Mouse (Mus musculus): ENCODE results near the gene Cacng6. TPM values are rescaled to one million over a fixed set of nuclear protein-coding genes. Genes with fewer than 3 reads are reported as not detected.

The Cacng6 gene
- total and polyA plus RNA-seq, 2 experiments from 2014 or later: 0.20 TPM; not detected in 1

- H3K27ac ChIP-seq (ENCODE audit: low read depth, low read length): no peak overlapping the region
- no peak for DNase-seq (ENCODE audit: low spot score)
- H3K9me3 ChIP-seq (ENCODE audit: low read length): no peaks in the 10 kb centered on the region
- H3K9ac ChIP-seq (replicated peaks; ENCODE audit: low read length, poor library complexity, severe bottlenecking): no peak overlapping the region
- H3K4me3 ChIP-seq (ENCODE audit: low read depth, low read length): no peak overlapping the region
- H3K4me1 ChIP-seq (ENCODE audit: insufficient read depth, low read length): no peaks in the 10 kb centered on the region
- no peaks in the 10 kb centered on the region for H3K36me3 ChIP-seq (ENCODE audit: insufficient read depth, low read length)
- WGBS: 9% methylated on average over 17 of the region's 19 CpGs
- 0 out of 2 replicates have a peak, but pooled peaks have one; percentile 38 for ATAC-seq (ENCODE audit: low FRiP score)
- peak; percentile 27 for TF ChIP-seq CTCF (IDR thresholded peaks at IDR 0.05)
- H3K4me2 ChIP-seq (ENCODE audit: low read depth, low read length, poor library complexity, severe bottlenecking): peak overlapping the region; percentile 32
- no peaks in the 10 kb centered on the region for H3K27me3 ChIP-seq (ENCODE audit: insufficient read depth, low read length)
Measured at GRCm38 (mm10) chr7:3474291-3475080, 50.5 kb downstream of the Cacng6 start.

DNA sequence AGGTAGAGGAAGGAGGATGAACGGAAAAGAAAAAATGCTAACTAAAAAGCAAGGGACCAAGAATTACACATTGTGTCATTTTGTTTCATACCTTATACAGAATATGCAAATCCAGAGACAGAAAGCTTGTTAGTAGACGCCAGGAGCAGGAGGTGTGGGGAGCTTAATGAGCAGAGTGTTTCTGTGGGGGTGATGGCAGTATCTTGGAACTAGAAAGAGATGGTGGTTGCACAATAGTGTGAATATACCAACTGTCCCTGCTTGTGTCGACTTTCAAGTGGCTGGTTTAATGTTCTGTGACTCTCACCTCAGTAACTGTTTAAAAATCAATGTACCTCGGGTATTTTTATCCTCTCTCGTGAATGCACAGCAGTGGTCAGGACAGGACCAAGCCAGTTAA, 52.7 kb downstream of the Cacng6 start:
- 77% methylated on average over 5 of the region's 5 CpGs for WGBS
- DNase-seq (ENCODE audit: low spot score) (no peak), ATAC-seq (ENCODE audit: low FRiP score) (no peak)

DNA sequence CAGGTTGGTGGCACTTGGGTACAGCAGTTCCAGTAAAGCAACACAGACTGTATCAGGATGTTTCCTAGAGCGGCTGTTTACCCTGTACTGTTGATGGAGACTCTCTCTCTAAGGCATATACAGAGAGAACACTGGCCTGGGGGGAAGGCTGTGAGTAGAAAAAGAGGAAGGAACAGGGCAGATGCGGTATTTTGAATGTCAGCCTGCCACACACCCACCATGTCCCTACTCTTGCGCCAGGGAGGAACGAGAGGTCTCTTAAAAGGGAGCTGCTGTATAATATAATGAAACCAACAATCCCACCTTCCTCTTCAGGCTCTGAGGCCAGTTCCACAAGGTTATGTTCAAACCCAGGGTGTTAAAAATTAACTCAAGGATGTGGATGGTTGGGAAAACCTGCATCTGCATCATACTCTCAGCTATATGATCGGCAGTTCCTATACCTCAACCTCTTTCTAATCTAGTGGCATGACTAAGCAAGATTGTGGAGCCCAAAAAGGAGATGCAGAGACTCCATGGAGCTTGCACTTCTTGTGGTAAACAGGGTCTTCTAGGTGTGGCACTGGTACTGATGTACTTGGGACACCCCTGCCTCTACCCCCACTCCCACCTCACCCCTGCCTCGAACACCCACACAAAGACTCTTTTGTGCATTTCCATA, 58.1 kb downstream of the Cacng6 start:
- Histone ChIP-seq H3K9ac (replicated peaks; ENCODE audit: low read length, poor library complexity, severe bottlenecking) (no peak overlapping the region), H3K4me1 (ENCODE audit: insufficient read depth, low read length) (no peaks in the 10 kb centered on the region), H3K27me3 (ENCODE audit: insufficient read depth, low read length) (no peaks in the 10 kb centered on the region), H3K27ac (ENCODE audit: low read depth, low read length) (no peak overlapping the region), H3K36me3 (ENCODE audit: insufficient read depth, low read length) (no peaks in the 10 kb centered on the region), H3K9me3 (ENCODE audit: low read length) (no peaks in the 10 kb centered on the region), H3K4me2 (ENCODE audit: low read depth, low read length, poor library complexity, severe bottlenecking) (no peak overlapping the region), H3K4me3 (ENCODE audit: low read depth, low read length) (no peak overlapping the region)
- no peak for TF ChIP-seq CTCF (IDR thresholded peaks at IDR 0.05)
- 85% methylated on average over 6 of the region's 6 CpGs for WGBS
- ATAC-seq (ENCODE audit: low FRiP score) (no peak), DNase-seq (ENCODE audit: low spot score) (no peak)

More for the DNA sequence above, 52.7 kb downstream of the Cacng6 start:
- no peaks in the 10 kb centered on the region for H3K9me3 ChIP-seq (ENCODE audit: low read length)
- H3K36me3 ChIP-seq (ENCODE audit: insufficient read depth, low read length): no peaks in the 10 kb centered on the region
- no peak overlapping the region for H3K9ac ChIP-seq (replicated peaks; ENCODE audit: low read length, poor library complexity, severe bottlenecking)
- H3K27ac ChIP-seq (ENCODE audit: low read depth, low read length): no peak overlapping the region
- no peak for TF ChIP-seq CTCF (IDR thresholded peaks at IDR 0.05)
- no peaks in the 10 kb centered on the region for H3K4me1 ChIP-seq (ENCODE audit: insufficient read depth, low read length)
- no peak overlapping the region for H3K4me3 ChIP-seq (ENCODE audit: low read depth, low read length)
- H3K27me3 ChIP-seq (ENCODE audit: insufficient read depth, low read length): no peaks in the 10 kb centered on the region
- H3K4me2 ChIP-seq (ENCODE audit: low read depth, low read length, poor library complexity, severe bottlenecking): no peak overlapping the region

Small RNA genes within 50 kb of the gene (microRNA-seq; reads per million reads assigned to microRNA genes)
- gene Gm23450 (ENCODE audit: borderline number of aligned reads): 60.6 reads per million, percentile 39 among the genes with 10 or more reads in this experiment

Other genes starting within 250 kb of the Cacng6 start
- 0.05 and 0.16 TPM in 2 replicates for gene Nlrp12, start 174.5 kb upstream of the Cacng6 start, total RNA-seq (2014; rRNA removed)
- gene Nlrp12, start 174.5 kb upstream of the Cacng6 start, polyA plus RNA-seq (2015; fragmentation: Nextera tagmentation; extraction: Ambion mirVana): 0.09 TPM in 1 of 2 replicates, not detected in the other
- 27.4 and 39.4 TPM in 2 replicates for gene Myadm, start 135.1 kb upstream of the Cacng6 start, total RNA-seq (2014; rRNA removed)
- gene Myadm, start 135.1 kb upstream of the Cacng6 start, polyA plus RNA-seq (2015; fragmentation: Nextera tagmentation; extraction: Ambion mirVana): 24.2 and 27.2 TPM in 2 replicates
- 11.5 and 12.5 TPM in 2 replicates for gene Prkcg, start 135.0 kb upstream of the Cacng6 start, total RNA-seq (2014; rRNA removed)
- 6.0 and 7.4 TPM in 2 replicates for gene Prkcg, start 135.0 kb upstream of the Cacng6 start, polyA plus RNA-seq (2015; fragmentation: Nextera tagmentation; extraction: Ambion mirVana)
- 78.5 and 115 TPM in 2 replicates for gene Cacng7, start 91.2 kb upstream of the Cacng6 start, total RNA-seq (2014; rRNA removed)
- 2.9 and 3.7 TPM in 2 replicates for gene Cacng7, start 91.2 kb upstream of the Cacng6 start, polyA plus RNA-seq (2015; fragmentation: Nextera tagmentation; extraction: Ambion mirVana)
- 44.0 and 59.0 TPM in 2 replicates for gene Cacng8, start 33.5 kb upstream of the Cacng6 start, total RNA-seq (2014; rRNA removed)
- 20.8 and 21.4 TPM in 2 replicates for gene Cacng8, start 33.5 kb upstream of the Cacng6 start, polyA plus RNA-seq (2015; fragmentation: Nextera tagmentation; extraction: Ambion mirVana)
- gene Tarm1, start 78.4 kb downstream of the Cacng6 start, total RNA-seq (2014; rRNA removed): not detected in 2 replicates
- gene Tarm1, start 78.4 kb downstream of the Cacng6 start, polyA plus RNA-seq (2015; fragmentation: Nextera tagmentation; extraction: Ambion mirVana): not detected in 2 replicates
- 0.55 and 1.3 TPM in 2 replicates for gene Oscar, start 192.0 kb downstream of the Cacng6 start, total RNA-seq (2014; rRNA removed)
- 0.63 and 0.77 TPM in 2 replicates for gene Oscar, start 192.0 kb downstream of the Cacng6 start, polyA plus RNA-seq (2015; fragmentation: Nextera tagmentation; extraction: Ambion mirVana)
- 340 and 373 TPM in 2 replicates for gene Ndufa3, start 193.2 kb downstream of the Cacng6 start, total RNA-seq (2014; rRNA removed)
- 556 and 624 TPM in 2 replicates for gene Ndufa3, start 193.2 kb downstream of the Cacng6 start, polyA plus RNA-seq (2015; fragmentation: Nextera tagmentation; extraction: Ambion mirVana)
- gene Tfpt, start 205.7 kb downstream of the Cacng6 start, total RNA-seq (2014; rRNA removed): 19.7 and 30.7 TPM in 2 replicates
- 33.5 and 35.6 TPM in 2 replicates for gene Tfpt, start 205.7 kb downstream of the Cacng6 start, polyA plus RNA-seq (2015; fragmentation: Nextera tagmentation; extraction: Ambion mirVana)
- gene Prpf31, start 205.8 kb downstream of the Cacng6 start, total RNA-seq (2014; rRNA removed): 58.6 and 58.9 TPM in 2 replicates
- 66.0 and 73.8 TPM in 2 replicates for gene Prpf31, start 205.8 kb downstream of the Cacng6 start, polyA plus RNA-seq (2015; fragmentation: Nextera tagmentation; extraction: Ambion mirVana)
- gene Cnot3, start 221.1 kb downstream of the Cacng6 start, total RNA-seq (2014; rRNA removed): 15.1 and 23.3 TPM in 2 replicates
- 27.1 and 32.6 TPM in 2 replicates for gene Cnot3, start 221.1 kb downstream of the Cacng6 start, polyA plus RNA-seq (2015; fragmentation: Nextera tagmentation; extraction: Ambion mirVana)
- 5.2 and 7.2 TPM in 2 replicates for gene Leng1, start 241.6 kb downstream of the Cacng6 start, total RNA-seq (2014; rRNA removed)
- gene Leng1, start 241.6 kb downstream of the Cacng6 start, polyA plus RNA-seq (2015; fragmentation: Nextera tagmentation; extraction: Ambion mirVana): 11.2 and 12.1 TPM in 2 replicates

Data from midbrain, postnatal 0 days (tissue).